In genomic region chr6:85137217-85138035, GRCm38 (mm10) we compare ENCODE assay signal across 8 mouse cellular contexts. TPM values are rescaled to one million over a fixed set of nuclear protein-coding genes. Genes with fewer than 3 reads are reported as not detected.
DNase-seq lines count a peak whose midpoint lies in the region; ATAC-seq and TF ChIP-seq lines count a peak whose summit lies in the region.

Gene Spr (minus strand): TSS chr6:85137766.

- no peaks in the 10 kb centered on the region for H3K27me3 ChIP-seq in ES-Bruce4 (ENCODE audit: control insufficient read depth, insufficient read depth, low read length, poor library complexity, severe bottlenecking)
- no peaks in the 10 kb centered on the region for H3K27me3 ChIP-seq in forebrain, embryonic 14.5 days (replicated peaks; ENCODE audit: control insufficient read depth, insufficient read depth, low read length)
- no peaks in the 10 kb centered on the region for H3K27me3 ChIP-seq in neural tube, embryonic 15.5 days (replicated peaks)

- TF ChIP-seq EP300 in ES-Bruce4 (IDR thresholded peaks at IDR 0.05; ENCODE audit: insufficient read depth, low read depth, low read length): 0 out of 2 replicates have a peak, but pooled peaks have one; percentile 39

- peak; percentile 97 for TF ChIP-seq POLR2A in ES-Bruce4 (IDR thresholded peaks at IDR 0.05; ENCODE audit: insufficient read depth, low read length)

- peak within 1 kb of the TSS; percentile 78 for H3K9ac ChIP-seq in ES-Bruce4 (ENCODE audit: low read depth, poor library complexity, severe bottlenecking)
- H3K9ac ChIP-seq in forebrain, embryonic 14.5 days (ENCODE audit: low read length): peak within 1 kb of the TSS; percentile 74
- H3K9ac ChIP-seq in neural tube, embryonic 15.5 days (replicated peaks): peak within 1 kb of the TSS; percentile 85

- intact Hi-C loops in heart, postnatal 14 days (cut with DNase I): loop anchor here (2.0 kb wide), 1 partner anchor 17 kb away; no protein-coding TSS in a partner anchor

- under 1% methylated on average over 49 of the region's 49 CpGs for whole genome bisulfite sequencing in forebrain, embryonic 14.5 days
- WGBS in neural tube, embryonic 15.5 days: under 1% methylated on average over 49 of the region's 49 CpGs

- TF ChIP-seq CTCF in ES-Bruce4 (IDR thresholded peaks at IDR 0.05; ENCODE audit: low read depth, low read length): peak; percentile 88

- peak; percentile 94 for DNase-seq in forebrain, embryonic 14.5 days (ENCODE audit: low spot score)
- peak; percentile 93 to 95 for DNase-seq in heart, postnatal 14 days
- peak; percentile 92 for DNase-seq in layer of hippocampus, adult 11-12 months (ENCODE audit: low spot score)
- DNase-seq in lung, adult 18-20 months: peak; percentile 96 to 97
- DNase-seq in testis, postnatal 14 days (ENCODE audit: low spot score): peak; percentile 86

- peak; percentile 69 for ATAC-seq in cerebellum, adult (ENCODE audit: insufficient number of reproducible peaks, low FRiP score, low TSS enrichment)
- peak; percentile 94 for ATAC-seq in forebrain, embryonic 14.5 days
- ATAC-seq in neural tube, embryonic 15.5 days (ENCODE audit: low FRiP score): peak; percentile 92

- H3K36me3 ChIP-seq in ES-Bruce4 (ENCODE audit: control insufficient read depth, insufficient read depth, low read length, poor library complexity, severe bottlenecking): no peaks in the 10 kb centered on the region
- H3K36me3 ChIP-seq in forebrain, embryonic 14.5 days (ENCODE audit: control insufficient read depth, insufficient read depth, low read length): 0 out of 2 replicates have a peak, but pooled peaks cover 6% of the 10 kb centered on the region
- no peaks in the 10 kb centered on the region for H3K36me3 ChIP-seq in neural tube, embryonic 15.5 days

- H3K4me2 ChIP-seq in forebrain, embryonic 14.5 days (ENCODE audit: low read length): peak within 1 kb of the TSS; percentile 58
- peak within 1 kb of the TSS; percentile 75 for H3K4me2 ChIP-seq in neural tube, embryonic 15.5 days

- H3K27ac ChIP-seq in ES-Bruce4 (ENCODE audit: insufficient read depth, low read length): peak within 1 kb of the TSS; percentile 62
- H3K27ac ChIP-seq in forebrain, embryonic 14.5 days (ENCODE audit: low read depth, low read length): peak within 1 kb of the TSS; percentile 89
- H3K27ac ChIP-seq in neural tube, embryonic 15.5 days (replicated peaks): peak within 1 kb of the TSS; percentile 91

- H3K9me3 ChIP-seq in ES-Bruce4 (replicated peaks; ENCODE audit: control insufficient read depth, insufficient read depth, low read length, poor library complexity, severe bottlenecking): no peaks in the 10 kb centered on the region
- H3K9me3 ChIP-seq in forebrain, embryonic 14.5 days (replicated peaks; ENCODE audit: control insufficient read depth, low read length): no peaks in the 10 kb centered on the region
- H3K9me3 ChIP-seq in neural tube, embryonic 15.5 days (replicated peaks): no peaks in the 10 kb centered on the region

- H3K4me3 ChIP-seq in ES-Bruce4 (ENCODE audit: low read depth, low read length): peak within 1 kb of the TSS; percentile 74
- H3K4me3 ChIP-seq in forebrain, embryonic 14.5 days (ENCODE audit: low read depth, low read length): peak within 1 kb of the TSS; percentile 67
- peak within 1 kb of the TSS; percentile 79 for H3K4me3 ChIP-seq in neural tube, embryonic 15.5 days (replicated peaks)

- H3K4me1 ChIP-seq in ES-Bruce4 (ENCODE audit: control insufficient read depth, insufficient read depth, low read length): no peaks in the 10 kb centered on the region
- H3K4me1 ChIP-seq in forebrain, embryonic 14.5 days (ENCODE audit: control insufficient read depth, insufficient read depth, low read length): no peaks in the 10 kb centered on the region
- H3K4me1 ChIP-seq in neural tube, embryonic 15.5 days: peaks cover 6% of the 10 kb centered on the region; the same call in 1 of the 2 replicates

RNA-seq across cellular contexts. Expression of gene Spr, which starts in this region (rescaled TPM):
- 26.0 and 26.9 TPM in 2 replicates for polyA plus RNA-seq in ES-Bruce4 (2011; ENCODE audit: insufficient read depth, insufficient read length, low read depth, missing spikeins)
- polyA plus RNA-seq in forebrain, embryonic 14.5 days (2014; fragmentation: Nextera tagmentation; extraction: Ambion mirVana): 57.6 and 59.4 TPM in 2 replicates
- total RNA-seq in heart, postnatal 14 days (2021): 10 to 100 TPM; 57.3 to 58.7 TPM
- 35.6 and 39.9 TPM in 2 replicates for polyA plus RNA-seq in neural tube, embryonic 15.5 days (2015; fragmentation: Nextera tagmentation; extraction: Ambion mirVana)

Comparison
In these comparisons a context has a peak if more than half of its experiments do, and no peak if none do; other contexts are left out.
1. Peak in every context shown above with its lines: DNase-seq, ATAC-seq, H3K4me3 ChIP-seq and H3K27ac ChIP-seq.